Mouse (Mus musculus): ENCODE results near the gene Ccdc62.

DNA sequence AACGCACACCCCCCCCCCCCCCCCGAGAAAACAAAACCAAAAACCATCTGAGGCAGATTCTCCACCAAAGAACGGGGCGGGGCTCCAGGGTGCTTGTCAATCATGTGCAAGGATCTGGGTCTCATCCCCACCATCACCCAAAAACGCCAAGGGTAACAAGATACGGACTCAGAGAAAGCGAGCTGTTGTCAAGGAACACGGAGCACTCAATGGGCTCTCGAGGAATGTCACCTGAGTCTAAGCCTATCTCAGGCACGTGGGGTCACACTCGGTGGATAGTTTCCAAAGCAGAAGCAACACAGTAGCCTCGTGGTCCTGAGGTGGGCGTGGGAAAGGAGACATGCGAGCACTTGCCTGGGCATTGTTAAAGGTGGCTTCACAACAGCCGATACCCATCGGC is 83.3 kb downstream of the Ccdc62 start:
- TF ChIP-seq POLR2A (IDR thresholded peaks at IDR 0.05; ENCODE audit: low read depth, low read length) (no peak), CTCF (IDR thresholded peaks at IDR 0.05; ENCODE audit: borderline replicate concordance, insufficient read depth, low read length) (no peak)
